Mouse (Mus musculus): Measurements from ENCODE around the gene Hist1h1e.
A peak's percentile ranks its signal among the peaks of the same experiment; 100 is the strongest.

Gene Hist1h1e

GRCm38 (mm10) chr13:23622175-23622671, at the start of gene Hist1h1e:
Hist1h1e (minus strand) TSS chr13:23622558.
- DNase-seq: peak; percentile 91 to 93

GRCm38 (mm10) chr13:23662536-23662935, 40.2 kb upstream of the Hist1h1e start:
- DNase-seq: no peak

- no peak for DNase-seq
Observed at GRCm38 (mm10) chr13:23659636-23660366, 37.4 kb upstream of the Hist1h1e start.

GRCm38 (mm10) chr13:23630653-23631052, 8.3 kb upstream of the Hist1h1e start:
- DNase-seq: peak; percentile 20 to 38

GRCm38 (mm10) chr13:23622861-23623450, 598 bp upstream of the Hist1h1e start:
- DNase-seq: peak; percentile 10 to 52

- peak; percentile 73 to 81 for DNase-seq
Observed at GRCm38 (mm10) chr13:23621532-23622174, 705 bp downstream of the Hist1h1e start.

- DNase-seq: peak; percentile 73 to 88
Observed at GRCm38 (mm10) chr13:23620733-23621531, 1.4 kb downstream of the Hist1h1e start, which contains the start of gene Hist1h2be. Hist1h2be (minus strand) TSS chr13:23621124.

- no peak for DNase-seq
Observed at GRCm38 (mm10) chr13:23620056-23620732, 2.2 kb downstream of the Hist1h1e start.

GRCm38 (mm10) chr13:23611638-23612037, 10.7 kb downstream of the Hist1h1e start:
- no peak for DNase-seq

- no peak for DNase-seq
Observed at GRCm38 (mm10) chr13:23610393-23610792, 12.0 kb downstream of the Hist1h1e start.

- DNase-seq: no peak
Observed at GRCm38 (mm10) chr13:23609844-23610243, 12.5 kb downstream of the Hist1h1e start.

GRCm38 (mm10) chr13:23609209-23609608, 13.1 kb downstream of the Hist1h1e start:
- no peak for DNase-seq

GRCm38 (mm10) chr13:23605052-23605451, 17.3 kb downstream of the Hist1h1e start:
- no peak for DNase-seq

- no peak for DNase-seq
Observed at GRCm38 (mm10) chr13:23604452-23604851, 17.9 kb downstream of the Hist1h1e start.

GRCm38 (mm10) chr13:23603182-23603699, 19.1 kb downstream of the Hist1h1e start:
- DNase-seq: no peak

GRCm38 (mm10) chr13:23597957-23598356, 24.4 kb downstream of the Hist1h1e start:
- peak; percentile 62 to 92 for DNase-seq

- no peak for DNase-seq
Observed at GRCm38 (mm10) chr13:23595622-23596372, 26.6 kb downstream of the Hist1h1e start.

- DNase-seq: no peak
Observed at GRCm38 (mm10) chr13:23595185-23595584, 27.2 kb downstream of the Hist1h1e start.

- DNase-seq: peak; percentile 36 to 38
Observed at GRCm38 (mm10) chr13:23593051-23593770, 29.1 kb downstream of the Hist1h1e start.

- no peak for DNase-seq
Observed at GRCm38 (mm10) chr13:23592614-23593013, 29.7 kb downstream of the Hist1h1e start.

Data from kidney, postnatal 36 days (tissue).